Mouse (Mus musculus): Measurements from ENCODE around the gene Mkrn1. TPM values are rescaled to one million over a fixed set of nuclear protein-coding genes. Genes with fewer than 3 reads are reported as not detected.

Gene Mkrn1
- polyA plus RNA-seq, 1 experiment from 2014 or later, result 59.4 TPM

DNA sequence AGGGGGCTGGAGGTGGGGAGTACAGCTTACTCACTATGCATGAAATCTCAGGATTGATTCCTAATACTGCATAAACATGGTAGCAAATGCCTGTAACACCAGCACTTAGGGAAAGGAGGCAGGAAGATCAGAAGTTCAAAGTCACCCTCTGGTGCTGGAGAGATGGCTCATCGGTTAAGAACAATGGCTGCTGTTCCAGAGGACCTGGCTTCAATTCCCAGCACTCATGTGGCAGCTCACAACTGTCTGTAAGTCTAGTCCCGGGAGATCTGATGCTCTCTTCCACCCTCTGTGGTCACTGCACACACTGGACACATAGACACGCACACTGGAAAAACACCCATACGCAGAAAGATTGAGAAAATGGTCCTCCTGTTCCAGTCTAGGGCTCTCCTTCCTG lies 12.9 kb upstream of the Mkrn1 start:
- Histone ChIP-seq H3K36me3 (ENCODE audit: insufficient read depth, low read length) (no peaks in the 10 kb centered on the region), H3K9me3 (ENCODE audit: low read length) (no peaks in the 10 kb centered on the region), H3K27ac (ENCODE audit: low read length) (no peak overlapping the region), H3K4me2 (replicated peaks; ENCODE audit: low read depth, low read length) (no peak overlapping the region), H3K9ac (replicated peaks; ENCODE audit: low read length) (no peak overlapping the region), H3K4me1 (ENCODE audit: insufficient read depth, low read length) (no peaks in the 10 kb centered on the region), H3K27me3 (ENCODE audit: insufficient read depth, low read length) (no peaks in the 10 kb centered on the region), H3K4me3 (ENCODE audit: low read length) (no peak overlapping the region)
- WGBS, result 89% methylated on average over 4 of the region's 4 CpGs
- no peak for ATAC-seq (ENCODE audit: low FRiP score, low TSS enrichment)

DNA sequence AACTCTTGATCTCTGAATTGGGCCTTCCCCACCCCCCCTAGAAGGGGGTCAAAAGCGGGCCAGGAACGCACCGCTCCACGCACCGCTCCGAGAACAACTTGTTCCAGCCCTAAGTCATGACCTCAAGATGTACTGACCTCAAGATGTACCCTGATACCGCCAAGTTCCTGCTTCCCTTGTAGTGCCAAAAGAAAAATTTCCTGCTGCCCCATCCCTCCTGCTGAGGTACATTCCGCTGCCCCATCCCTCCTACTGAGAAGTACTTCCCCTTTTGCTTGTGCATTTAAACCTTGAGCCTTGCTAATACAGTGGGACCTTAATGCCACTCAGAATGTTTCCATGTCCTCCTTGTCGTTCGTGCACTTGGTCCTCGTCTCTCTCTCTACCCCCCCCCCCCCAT lies 10.5 kb upstream of the Mkrn1 start:
- no peak overlapping the region for H3K27ac ChIP-seq (ENCODE audit: low read length)
- no peak for ATAC-seq (ENCODE audit: low FRiP score, low TSS enrichment)
- WGBS, result 82% methylated on average over 11 of the region's 11 CpGs

DNA sequence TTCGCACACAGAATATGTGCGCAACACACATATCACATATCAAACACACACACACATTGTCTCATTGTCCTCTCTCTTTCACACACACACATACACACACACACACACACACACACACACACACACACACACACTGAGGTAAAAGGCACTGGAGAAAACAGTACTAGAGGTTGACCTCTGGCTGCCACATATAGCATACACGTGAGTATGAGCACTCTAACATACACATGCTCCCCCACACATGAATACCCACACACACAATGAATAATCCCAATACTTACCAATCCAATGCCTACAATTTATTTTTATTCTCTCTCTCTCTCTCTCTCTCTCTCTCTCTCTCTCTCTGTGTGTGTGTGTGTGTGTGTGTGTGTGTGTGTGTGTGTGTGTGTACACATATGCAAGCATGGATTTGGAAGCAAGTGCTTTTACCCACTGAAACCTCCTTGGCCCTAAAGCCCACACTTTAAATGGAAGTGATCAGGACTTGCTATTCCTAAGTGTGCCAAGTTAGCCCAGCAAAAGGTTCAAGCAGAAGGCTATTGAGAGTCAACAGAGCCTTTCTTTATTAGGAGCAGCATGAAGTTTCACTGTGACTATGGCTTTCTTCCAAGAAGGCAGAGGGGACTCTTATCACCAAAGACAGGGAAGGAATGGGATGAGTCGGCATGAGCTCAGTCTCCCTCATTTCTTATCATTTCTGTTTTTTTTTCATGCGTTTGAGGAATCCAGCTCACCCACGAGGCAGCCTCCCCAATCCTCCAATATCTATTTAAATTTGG lies 8.9 kb upstream of the Mkrn1 start:
- H3K9me3 ChIP-seq (ENCODE audit: low read length), result no peaks in the 10 kb centered on the region
- no peak overlapping the region for H3K27ac ChIP-seq (ENCODE audit: low read length)
- no peak overlapping the region for H3K4me2 ChIP-seq (replicated peaks; ENCODE audit: low read depth, low read length)
- no peak overlapping the region for H3K4me3 ChIP-seq (ENCODE audit: low read length)
- ATAC-seq (ENCODE audit: low FRiP score, low TSS enrichment), result no peak
- no peaks in the 10 kb centered on the region for H3K36me3 ChIP-seq (ENCODE audit: insufficient read depth, low read length)
- H3K9ac ChIP-seq (replicated peaks; ENCODE audit: low read length), result no peak overlapping the region
- H3K27me3 ChIP-seq (ENCODE audit: insufficient read depth, low read length), result no peaks in the 10 kb centered on the region
- no peaks in the 10 kb centered on the region for H3K4me1 ChIP-seq (ENCODE audit: insufficient read depth, low read length)
- WGBS, result 75% methylated on average over 6 of the region's 6 CpGs

More for the DNA sequence above, 10.5 kb upstream of the Mkrn1 start:
- Histone ChIP-seq H3K9ac (replicated peaks; ENCODE audit: low read length) (no peak overlapping the region), H3K4me1 (ENCODE audit: insufficient read depth, low read length) (no peaks in the 10 kb centered on the region), H3K27me3 (ENCODE audit: insufficient read depth, low read length) (no peaks in the 10 kb centered on the region), H3K4me2 (replicated peaks; ENCODE audit: low read depth, low read length) (no peak overlapping the region), H3K9me3 (ENCODE audit: low read length) (no peaks in the 10 kb centered on the region), H3K36me3 (ENCODE audit: insufficient read depth, low read length) (no peaks in the 10 kb centered on the region), H3K4me3 (ENCODE audit: low read length) (no peak overlapping the region)

DNA sequence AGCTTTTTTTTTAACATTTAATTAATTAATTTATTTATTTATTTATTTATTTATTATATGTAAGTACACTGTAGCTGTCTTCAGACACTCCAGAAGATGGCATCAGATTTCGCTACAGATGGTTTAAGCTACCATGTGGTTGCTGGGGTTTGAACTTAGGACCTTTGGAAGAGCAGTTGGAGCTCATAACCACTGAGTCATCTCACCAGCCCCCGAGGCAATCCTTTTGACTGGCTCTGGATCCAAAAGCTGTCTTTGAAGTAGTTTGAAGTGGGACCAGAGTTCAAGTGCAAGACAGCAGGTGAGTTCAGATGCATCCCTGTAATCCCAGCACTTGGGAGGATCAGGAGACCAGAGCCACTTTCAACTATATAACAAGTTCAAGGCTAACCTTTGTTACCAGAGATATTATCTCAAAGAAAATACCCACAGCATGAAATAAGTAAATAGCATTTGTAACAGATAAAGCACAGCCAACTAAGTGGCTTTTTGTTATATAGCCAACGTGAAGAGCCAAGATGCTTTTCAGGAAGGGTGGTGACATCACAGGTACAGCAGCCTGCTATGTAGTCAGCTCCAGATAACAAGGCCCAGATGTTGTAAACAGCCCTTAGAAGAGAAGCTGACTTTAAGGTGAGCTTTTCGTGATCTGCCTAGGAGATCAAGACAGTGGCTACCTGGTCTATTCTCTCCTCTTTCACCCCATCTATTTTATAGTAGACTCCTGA lies 7.2 kb upstream of the Mkrn1 start:
- no peaks in the 10 kb centered on the region for H3K36me3 ChIP-seq (ENCODE audit: insufficient read depth, low read length)
- no peak overlapping the region for H3K4me3 ChIP-seq (ENCODE audit: low read length)
- ATAC-seq (ENCODE audit: low FRiP score, low TSS enrichment), result no peak
- H3K4me2 ChIP-seq (replicated peaks; ENCODE audit: low read depth, low read length), result no peak overlapping the region
- no peaks in the 10 kb centered on the region; the same call in 1 of the 2 replicates for H3K27me3 ChIP-seq (ENCODE audit: insufficient read depth, low read length)
- H3K9ac ChIP-seq (replicated peaks; ENCODE audit: low read length), result no peak overlapping the region
- WGBS, result 80% methylated on average over 4 of the region's 4 CpGs
- H3K4me1 ChIP-seq (ENCODE audit: insufficient read depth, low read length), result no peaks in the 10 kb centered on the region
- no peak overlapping the region for H3K27ac ChIP-seq (ENCODE audit: low read length)
- no peaks in the 10 kb centered on the region for H3K9me3 ChIP-seq (ENCODE audit: low read length)

DNA sequence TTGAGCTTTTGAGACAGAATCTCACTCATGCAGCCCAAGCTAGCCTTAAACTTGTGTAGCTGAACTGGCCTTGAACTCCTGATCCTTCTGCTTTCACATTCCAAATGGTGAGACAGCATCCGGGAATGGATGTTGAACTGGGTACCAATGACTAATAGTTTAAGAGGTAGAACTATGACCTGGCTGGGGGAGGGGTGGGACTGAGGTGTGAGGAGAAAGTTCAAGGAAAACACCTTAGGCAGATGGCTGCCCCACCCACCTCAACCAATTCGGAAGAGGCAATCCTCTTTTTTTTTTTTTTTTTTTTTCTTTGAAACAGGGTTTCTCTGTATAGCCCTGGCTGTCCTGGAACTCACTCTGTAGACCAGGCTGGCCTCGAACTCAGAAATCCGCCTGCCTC lies 6.5 kb upstream of the Mkrn1 start:
- no peaks in the 10 kb centered on the region for H3K9me3 ChIP-seq (ENCODE audit: low read length)
- no peak overlapping the region for H3K4me2 ChIP-seq (replicated peaks; ENCODE audit: low read depth, low read length)
- 97% methylated on average over 4 of the region's 4 CpGs for WGBS
- H3K27me3 ChIP-seq (ENCODE audit: insufficient read depth, low read length), result no peaks in the 10 kb centered on the region; the same call in 1 of the 2 replicates
- no peaks in the 10 kb centered on the region for H3K4me1 ChIP-seq (ENCODE audit: insufficient read depth, low read length)
- no peak for ATAC-seq (ENCODE audit: low FRiP score, low TSS enrichment)
- no peak overlapping the region for H3K27ac ChIP-seq (ENCODE audit: low read length)
- no peak overlapping the region for H3K4me3 ChIP-seq (ENCODE audit: low read length)
- no peaks in the 10 kb centered on the region for H3K36me3 ChIP-seq (ENCODE audit: insufficient read depth, low read length)
- no peak overlapping the region for H3K9ac ChIP-seq (replicated peaks; ENCODE audit: low read length)

DNA sequence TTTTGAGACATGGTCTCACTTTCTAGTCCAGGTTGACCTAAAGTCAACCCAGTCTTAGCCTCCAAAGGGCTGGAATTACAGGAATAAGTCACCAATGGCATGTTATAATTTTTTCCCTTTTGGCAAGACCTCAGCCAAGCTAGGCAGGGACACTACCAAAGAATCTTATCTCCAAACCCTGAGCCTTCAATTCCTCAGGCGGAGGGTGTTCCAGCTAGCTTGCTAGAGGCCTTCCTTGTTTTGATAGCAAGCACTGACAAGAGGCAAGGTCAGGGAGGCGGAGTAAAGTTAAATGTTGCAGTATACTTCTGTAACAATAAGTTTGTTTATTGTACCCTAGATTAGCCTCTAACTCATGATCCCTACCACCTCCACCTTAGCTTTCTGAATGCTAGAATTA lies 4.9 kb upstream of the Mkrn1 start:
- ATAC-seq (ENCODE audit: low FRiP score, low TSS enrichment), result no peak
- H3K27me3 ChIP-seq (ENCODE audit: insufficient read depth, low read length), result peaks cover 4% of the 10 kb centered on the region; the same call in 1 of the 2 replicates
- H3K27ac ChIP-seq (ENCODE audit: low read length), result no peak overlapping the region
- no peak overlapping the region for H3K4me3 ChIP-seq (ENCODE audit: low read length)
- H3K36me3 ChIP-seq (ENCODE audit: insufficient read depth, low read length), result no peaks in the 10 kb centered on the region
- no peak overlapping the region for H3K9ac ChIP-seq (replicated peaks; ENCODE audit: low read length)
- H3K9me3 ChIP-seq (ENCODE audit: low read length), result no peaks in the 10 kb centered on the region
- no peaks in the 10 kb centered on the region for H3K4me1 ChIP-seq (ENCODE audit: insufficient read depth, low read length)
- WGBS, result 79% methylated on average over 2 of the region's 2 CpGs
- no peak overlapping the region for H3K4me2 ChIP-seq (replicated peaks; ENCODE audit: low read depth, low read length)

DNA sequence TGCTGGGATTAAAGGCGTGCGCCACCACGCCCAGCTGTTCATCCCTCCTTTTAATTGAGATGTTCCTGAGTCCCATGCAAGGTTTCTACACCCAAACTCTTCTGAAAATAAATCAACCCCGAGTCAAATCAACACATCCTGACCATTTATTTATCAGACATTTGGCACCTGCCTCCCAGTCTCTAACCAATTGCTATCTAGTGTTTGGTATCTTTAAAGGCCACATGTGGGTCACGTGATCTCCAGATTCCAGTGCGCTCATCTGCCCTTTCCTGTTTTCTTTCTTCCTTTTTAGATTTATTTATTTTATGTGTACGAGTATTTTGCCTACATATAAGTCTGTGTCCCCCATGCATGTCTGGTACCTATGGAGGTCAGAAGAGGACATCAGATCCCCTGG lies 3.4 kb upstream of the Mkrn1 start:
- H3K4me3 ChIP-seq (ENCODE audit: low read length), result no peak overlapping the region
- H3K4me1 ChIP-seq (ENCODE audit: insufficient read depth, low read length), result peaks cover 7% of the 10 kb centered on the region; the same call in 1 of the 2 replicates
- H3K27ac ChIP-seq (ENCODE audit: low read length), result no peak overlapping the region
- no peaks in the 10 kb centered on the region for H3K9me3 ChIP-seq (ENCODE audit: low read length)
- WGBS, result 88% methylated on average over 7 of the region's 7 CpGs
- no peak for ATAC-seq (ENCODE audit: low FRiP score, low TSS enrichment)
- no peaks in the 10 kb centered on the region for H3K36me3 ChIP-seq (ENCODE audit: insufficient read depth, low read length)
- H3K9ac ChIP-seq (replicated peaks; ENCODE audit: low read length), result no peak overlapping the region
- H3K4me2 ChIP-seq (replicated peaks; ENCODE audit: low read depth, low read length), result no peak overlapping the region
- H3K27me3 ChIP-seq (ENCODE audit: insufficient read depth, low read length), result peaks cover 4% of the 10 kb centered on the region; the same call in 1 of the 2 replicates

DNA sequence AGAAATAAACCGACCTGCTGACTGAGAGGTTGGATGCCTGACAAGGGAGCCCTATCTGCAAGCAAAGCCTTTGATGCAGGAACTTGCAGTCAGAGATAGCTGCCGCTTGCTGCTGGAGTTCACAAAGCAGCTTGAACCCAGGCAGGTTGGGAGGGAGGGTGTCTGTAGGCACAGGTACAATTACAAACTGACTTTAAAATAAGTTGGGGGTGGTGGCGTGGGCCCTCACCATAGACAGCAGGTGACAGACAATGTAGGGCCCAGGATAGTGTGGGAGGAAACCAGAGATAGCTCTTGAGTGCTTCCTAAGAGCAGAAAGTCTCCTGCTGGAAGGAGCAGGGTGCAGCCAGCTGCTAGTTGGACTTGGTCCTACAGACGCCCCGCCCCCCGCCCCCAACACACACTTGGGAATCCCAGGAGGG lies 2.9 kb upstream of the Mkrn1 start:
- H3K9ac ChIP-seq (replicated peaks; ENCODE audit: low read length), result no peak overlapping the region
- no peak overlapping the region for H3K27ac ChIP-seq (ENCODE audit: low read length)
- H3K36me3 ChIP-seq (ENCODE audit: insufficient read depth, low read length), result no peaks in the 10 kb centered on the region
- ATAC-seq (ENCODE audit: low FRiP score, low TSS enrichment), result no peak
- no peak overlapping the region for H3K4me3 ChIP-seq (ENCODE audit: low read length)
- no peak overlapping the region for H3K4me2 ChIP-seq (replicated peaks; ENCODE audit: low read depth, low read length)
- H3K4me1 ChIP-seq (ENCODE audit: insufficient read depth, low read length), result peaks cover 8% of the 10 kb centered on the region; the same call in 1 of the 2 replicates
- 66% methylated on average over 6 of the region's 6 CpGs for WGBS
- no peaks in the 10 kb centered on the region for H3K9me3 ChIP-seq (ENCODE audit: low read length)
- peaks cover 8% of the 10 kb centered on the region for H3K27me3 ChIP-seq (ENCODE audit: insufficient read depth, low read length)

DNA sequence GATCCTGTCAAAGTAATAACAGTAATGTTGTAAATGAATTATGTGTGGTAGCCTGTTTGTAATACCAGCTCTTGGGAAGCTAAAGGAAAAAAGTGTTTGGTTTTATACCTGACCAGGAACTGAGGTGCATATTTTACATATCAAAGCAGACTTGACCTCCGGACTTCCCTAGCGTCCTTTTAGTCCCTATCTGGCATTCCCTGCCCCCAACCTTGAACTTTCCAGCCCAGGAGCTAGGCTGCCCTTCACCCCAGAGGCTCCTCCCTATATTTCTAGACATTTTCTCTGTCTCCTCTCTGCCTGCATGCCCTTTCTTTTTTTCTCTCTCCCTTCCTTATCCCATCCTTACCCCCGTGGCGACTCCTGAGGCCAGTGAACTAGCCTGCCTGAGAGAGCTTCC lies 605 bp upstream of the Mkrn1 start:
- 51% methylated on average over 4 of the region's 4 CpGs for WGBS
- no peaks in the 10 kb centered on the region for H3K36me3 ChIP-seq (ENCODE audit: insufficient read depth, low read length)
- no peak overlapping the region for H3K9ac ChIP-seq (replicated peaks; ENCODE audit: low read length)
- H3K4me3 ChIP-seq (ENCODE audit: low read length), result no peak overlapping the region; the same call in 1 of the 2 replicates
- H3K9me3 ChIP-seq (ENCODE audit: low read length), result no peaks in the 10 kb centered on the region
- H3K4me1 ChIP-seq (ENCODE audit: insufficient read depth, low read length), result peaks cover 8% of the 10 kb centered on the region; the same call in 1 of the 2 replicates
- H3K27me3 ChIP-seq (ENCODE audit: insufficient read depth, low read length), result peaks cover 13% of the 10 kb centered on the region
- H3K4me2 ChIP-seq (replicated peaks; ENCODE audit: low read depth, low read length), result no peak overlapping the region
- ATAC-seq (ENCODE audit: low FRiP score, low TSS enrichment), result no peak
- H3K27ac ChIP-seq (ENCODE audit: low read length), result no peak overlapping the region

DNA sequence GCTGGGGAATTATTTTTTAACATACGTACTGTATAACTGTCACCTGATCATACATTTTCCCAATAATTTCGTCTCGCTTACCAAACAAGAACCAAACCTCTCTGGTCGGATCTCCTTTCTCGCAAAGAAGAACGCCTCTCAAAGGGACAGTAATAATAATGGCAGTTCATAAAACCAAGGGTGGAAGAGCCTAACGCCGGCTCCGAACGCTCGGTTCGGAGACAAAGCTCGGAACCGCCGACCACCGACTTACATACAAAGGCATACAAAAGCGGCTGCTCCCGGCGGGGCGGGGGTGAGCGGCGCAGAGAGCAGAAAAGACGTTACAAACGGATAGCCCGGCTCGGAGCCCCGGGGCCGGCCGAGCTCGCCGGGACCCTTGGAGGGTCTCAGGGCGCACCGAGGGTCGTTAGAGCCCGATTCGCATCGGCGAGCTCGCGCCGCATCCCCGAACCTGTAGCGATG lies 844 bp downstream of the Mkrn1 start:
- H3K9me3 ChIP-seq (ENCODE audit: low read length), result no peaks in the 10 kb centered on the region
- H3K4me1 ChIP-seq (ENCODE audit: insufficient read depth, low read length), result peaks cover 8% of the 10 kb centered on the region; the same call in 1 of the 2 replicates
- peaks cover 13% of the 10 kb centered on the region for H3K27me3 ChIP-seq (ENCODE audit: insufficient read depth, low read length)
- no peaks in the 10 kb centered on the region for H3K36me3 ChIP-seq (ENCODE audit: insufficient read depth, low read length)
- peak overlapping the region; percentile 96 for H3K4me3 ChIP-seq (ENCODE audit: low read length)
- WGBS, result under 1% methylated on average over 38 of the region's 43 CpGs
- H3K27ac ChIP-seq (ENCODE audit: low read length), result peak overlapping the region; percentile 88
- H3K4me2 ChIP-seq (replicated peaks; ENCODE audit: low read depth, low read length), result peak overlapping the region; percentile 69
- ATAC-seq (ENCODE audit: low FRiP score, low TSS enrichment), result no peak; the same call in 1 of the 2 replicates
- H3K9ac ChIP-seq (replicated peaks; ENCODE audit: low read length), result peak overlapping the region; percentile 87

All from kidney, embryonic 16.5 days (tissue).